Mouse (Mus musculus): Measurements from ENCODE around the gene Clhc1.

Clhc1 gene

GRCm38 (mm10) chr11:29560990-29561389 is 13.2 kb downstream of the Clhc1 start:
- DNase-seq (ENCODE audit: low spot score in 2 of 2): no peak

DNA sequence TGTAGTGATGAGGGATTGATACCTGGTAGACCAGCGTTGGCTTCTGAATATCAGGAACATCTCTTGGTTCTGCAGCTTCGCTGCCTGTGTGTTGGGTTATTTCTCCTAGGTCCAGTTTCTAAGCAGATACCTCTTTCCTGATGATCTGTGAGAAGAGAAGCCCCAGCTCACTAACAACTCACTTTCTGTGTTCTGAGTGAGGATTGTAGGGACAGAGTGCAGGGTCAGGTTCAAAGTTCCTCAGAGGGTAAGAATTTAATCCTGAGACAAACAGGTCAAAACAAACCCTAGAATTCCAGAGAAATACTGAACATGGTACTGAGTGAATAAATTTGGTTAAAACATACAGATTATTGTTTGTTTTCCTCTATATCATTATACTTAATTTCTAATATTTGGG is 15.7 kb downstream of the Clhc1 start:
- DNase-seq (ENCODE audit: low spot score in 2 of 2): no peak

DNA sequence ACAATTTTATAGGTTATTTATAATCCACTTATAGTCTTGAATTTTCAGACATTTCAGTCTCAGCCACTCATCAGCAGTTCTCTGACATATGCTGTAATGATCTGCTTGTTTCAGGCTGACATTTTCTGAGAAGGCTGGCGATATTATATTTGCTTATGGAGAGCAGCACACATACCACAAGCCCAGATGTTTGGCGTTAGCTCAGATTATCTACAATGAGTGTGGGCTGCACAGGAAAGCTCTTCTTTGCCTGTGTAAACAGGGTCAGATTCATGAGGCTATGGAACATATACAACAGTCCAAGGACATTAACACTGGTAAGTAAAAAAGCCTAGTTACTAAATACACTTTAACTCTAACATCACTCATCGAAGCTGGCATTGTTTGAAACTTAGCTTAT is 23.8 kb downstream of the Clhc1 start:
- no peak for DNase-seq (ENCODE audit: low spot score in 2 of 2)

- no peak for DNase-seq (ENCODE audit: low spot score in 2 of 2)
Measured at GRCm38 (mm10) chr11:29572656-29573055, 24.9 kb downstream of the Clhc1 start.

DNA sequence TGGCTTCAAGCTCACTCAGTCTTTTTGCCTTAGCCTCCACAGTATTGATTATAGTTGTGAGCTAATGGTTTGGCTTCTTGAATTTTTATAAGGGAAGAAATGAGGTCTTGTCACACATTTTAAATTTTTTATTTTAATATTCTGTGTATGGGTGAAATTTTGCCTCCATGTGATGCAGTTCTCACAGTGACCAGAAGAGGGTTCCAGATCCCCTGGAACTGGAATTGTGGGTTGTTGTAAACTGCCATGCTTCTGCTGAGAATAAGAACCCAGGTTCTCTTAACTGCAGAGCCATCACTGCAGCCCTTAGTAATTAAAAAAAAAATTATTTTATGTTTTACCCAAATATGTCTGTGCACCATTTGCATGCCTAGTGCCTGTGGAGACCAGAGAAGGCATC is 31.9 kb downstream of the Clhc1 start:
- no peak for DNase-seq (ENCODE audit: low spot score in 2 of 2)

DNA sequence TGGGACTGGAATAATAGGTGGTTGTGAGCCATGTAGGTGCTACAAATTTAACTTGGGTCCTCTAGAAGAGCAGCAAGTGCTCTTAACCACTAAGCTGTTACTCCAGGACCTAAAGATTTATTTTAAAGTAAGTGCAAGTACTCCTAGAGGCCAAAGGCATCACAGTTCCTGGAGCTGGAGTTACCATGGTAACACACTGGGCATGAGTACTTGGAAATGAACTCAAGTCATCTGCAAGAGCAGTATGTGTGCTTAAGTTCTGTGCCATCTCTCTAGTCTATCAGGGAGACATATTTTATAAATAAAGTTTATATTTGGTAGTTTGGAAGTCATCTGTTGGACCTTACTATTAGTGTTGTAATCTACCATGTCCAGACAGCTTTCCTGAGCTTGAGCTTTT is 47.5 kb downstream of the Clhc1 start:
- no peak for DNase-seq (ENCODE audit: low spot score in 2 of 2)

GRCm38 (mm10) chr11:29597159-29597558 is 49.4 kb downstream of the Clhc1 start:
- no peak for DNase-seq (ENCODE audit: low spot score in 2 of 2)

DNA sequence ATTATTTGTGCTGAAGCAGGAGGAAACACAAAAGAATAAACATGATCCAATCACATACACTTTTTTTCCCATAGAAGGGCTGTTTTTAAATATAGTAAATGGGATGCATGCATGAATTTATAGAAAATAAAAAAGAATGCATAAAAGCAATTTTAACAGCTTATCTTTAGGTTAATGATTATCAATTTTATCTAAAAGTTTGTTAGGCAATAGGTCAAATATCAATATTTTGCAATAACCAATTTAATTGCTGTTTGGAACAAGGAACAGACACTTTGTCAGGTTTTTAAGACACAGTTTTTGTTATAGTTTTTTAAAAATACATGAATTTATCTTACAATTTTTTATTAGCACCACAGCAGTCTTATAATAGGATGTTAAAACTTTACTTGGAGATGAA is 51.2 kb downstream of the Clhc1 start:
- DNase-seq (ENCODE audit: low spot score in 2 of 2): no peak

- DNase-seq (ENCODE audit: low spot score in 2 of 2): no peak
Measured at GRCm38 (mm10) chr11:29603581-29603980, 55.8 kb downstream of the Clhc1 start.

GRCm38 (mm10) chr11:29607465-29607990 is 59.8 kb downstream of the Clhc1 start:
- DNase-seq (ENCODE audit: low spot score in 2 of 2): no peak

- no peak for DNase-seq (ENCODE audit: low spot score in 2 of 2)
Measured at GRCm38 (mm10) chr11:29609756-29610468, 62.2 kb downstream of the Clhc1 start.

DNA sequence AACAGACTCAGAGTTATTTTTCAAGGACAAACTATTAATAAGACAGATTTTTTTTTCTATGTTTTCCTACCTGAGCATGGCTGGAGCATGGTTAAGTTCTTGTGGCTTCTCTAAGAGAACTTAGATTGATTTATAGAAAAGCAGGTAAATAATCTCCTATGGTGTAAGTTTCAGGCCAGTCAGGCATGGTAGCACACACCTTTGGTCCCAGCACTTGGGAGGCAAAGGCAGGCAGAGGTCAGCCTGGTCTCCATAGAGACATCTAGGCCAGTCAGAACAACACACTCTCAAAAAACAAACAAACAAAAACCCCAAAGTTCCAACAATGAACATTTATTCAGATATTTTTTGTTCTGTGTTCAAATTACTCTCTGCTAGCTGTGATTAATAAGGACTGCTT is 64.3 kb downstream of the Clhc1 start:
- no peak for DNase-seq (ENCODE audit: low spot score in 2 of 2)

DNA sequence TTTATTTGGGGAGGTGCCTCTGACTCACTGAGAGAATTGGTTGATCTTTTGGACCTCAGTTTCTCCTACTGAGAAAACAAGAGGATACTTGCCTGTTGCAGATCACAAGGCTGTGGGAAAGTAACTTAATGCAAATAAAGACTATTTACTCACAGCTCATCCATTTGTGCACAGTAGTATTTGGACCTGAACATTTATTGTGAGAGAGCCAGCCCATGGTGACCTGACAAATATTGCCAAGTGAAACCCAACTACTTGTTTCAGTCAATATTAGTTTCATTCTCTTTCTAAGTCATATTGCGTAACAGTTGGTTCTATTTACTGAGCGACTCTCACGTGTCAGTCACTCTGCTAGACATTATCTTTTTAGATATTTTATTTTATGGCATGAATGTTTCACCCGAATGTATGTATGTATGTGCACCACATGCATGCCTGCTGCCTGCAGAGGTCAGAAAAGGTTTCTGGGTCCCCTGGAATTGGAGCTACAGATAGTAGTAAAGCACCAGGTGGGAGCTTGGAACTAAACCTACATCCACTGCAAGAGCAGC is 65.5 kb downstream of the Clhc1 start:
- DNase-seq (ENCODE audit: low spot score in 2 of 2): no peak

DNA sequence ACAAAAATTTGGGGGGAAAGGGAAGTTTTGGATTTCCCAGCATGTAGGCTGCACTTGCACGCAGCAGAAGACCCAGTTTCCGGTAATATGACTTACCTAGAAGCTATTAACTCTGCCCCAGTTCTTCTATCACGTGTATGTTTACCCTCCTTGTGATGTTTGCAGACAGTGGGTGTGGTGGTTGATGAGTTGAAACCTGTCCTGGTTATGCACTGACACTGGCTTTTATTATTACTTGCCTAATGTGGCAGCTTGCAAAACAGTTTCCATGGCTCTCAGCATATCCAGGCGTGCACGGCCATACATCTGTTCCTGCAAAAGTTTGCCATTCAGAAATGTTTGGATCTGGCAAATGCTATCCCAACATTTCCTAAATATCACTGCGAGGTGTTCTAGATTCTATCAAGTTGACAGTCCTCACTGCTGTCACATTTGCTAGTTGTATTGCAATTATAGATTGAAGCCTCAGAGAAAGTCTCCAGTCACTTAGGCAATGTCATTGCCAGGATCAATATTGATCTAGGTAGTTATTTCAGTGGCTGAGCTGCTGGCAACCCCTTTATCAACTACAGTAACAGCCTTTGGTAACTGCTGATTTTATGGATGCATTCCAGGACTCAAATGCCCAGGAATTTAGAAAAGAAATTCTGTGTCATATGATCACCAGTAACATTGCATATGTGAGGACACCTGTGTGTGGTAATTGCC is 66.6 kb downstream of the Clhc1 start:
- peak in 1 of 2 experiments; percentile 51 for DNase-seq (ENCODE audit: low spot score in 2 of 2)

GRCm38 (mm10) chr11:29622030-29622790 is 74.5 kb downstream of the Clhc1 start:
- DNase-seq (ENCODE audit: low spot score in 2 of 2): no peak

- DNase-seq (ENCODE audit: low spot score in 2 of 2): no peak
Measured at GRCm38 (mm10) chr11:29623327-29623726, 75.6 kb downstream of the Clhc1 start.

DNA sequence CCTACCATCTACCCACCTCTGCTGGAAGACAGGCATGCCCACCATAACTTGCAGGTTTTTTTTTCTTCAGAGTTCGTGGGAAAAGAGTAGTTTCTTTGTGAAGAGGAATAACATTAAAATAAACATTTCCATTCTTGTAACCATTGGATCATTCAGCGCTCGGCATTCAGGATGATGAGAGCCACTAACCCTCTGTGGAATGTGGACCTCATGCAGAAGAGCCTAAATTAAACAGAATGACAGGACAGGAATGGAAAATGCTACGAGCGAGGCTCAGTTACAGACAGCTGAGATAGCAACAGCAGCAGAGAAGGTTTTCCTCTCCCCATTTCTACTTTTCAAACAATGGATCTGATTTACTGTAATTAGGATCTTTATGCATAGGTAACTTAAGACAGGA is 78.8 kb downstream of the Clhc1 start:
- no peak for DNase-seq (ENCODE audit: low spot score in 2 of 2)

- DNase-seq (ENCODE audit: low spot score in 2 of 2): no peak
Measured at GRCm38 (mm10) chr11:29627706-29628105, 80.0 kb downstream of the Clhc1 start.
